Mouse (Mus musculus): ENCODE measurements around the gene Nupr1.

DNA sequence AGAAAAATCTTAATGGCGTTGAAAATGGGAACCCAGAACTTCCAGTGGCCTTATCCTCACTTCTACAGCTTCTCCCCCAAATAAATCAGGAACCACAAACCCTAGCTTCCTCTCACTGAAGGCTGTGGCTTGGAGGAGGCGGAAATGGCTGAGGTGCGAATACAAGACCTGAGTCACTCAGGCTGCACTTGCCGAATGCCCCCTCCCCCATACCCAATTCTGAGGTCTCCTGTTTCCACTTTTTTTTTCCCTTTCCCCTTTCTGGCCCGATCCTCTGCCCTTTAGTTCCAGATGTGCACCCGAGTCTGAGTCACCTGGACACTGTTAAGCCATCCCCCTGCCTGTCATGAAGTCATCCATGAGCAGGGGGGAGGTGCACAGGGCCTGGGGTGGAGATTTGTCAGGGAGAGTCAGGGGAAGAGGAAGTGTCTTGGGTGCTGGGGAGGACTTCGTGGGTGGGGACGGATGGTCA lies 46.1 kb downstream of the Nupr1 start, which contains the start of gene Apobr:
- no peak for TF ChIP-seq TAL1 (conservative IDR thresholded peaks at IDR 0.05; ENCODE audit: low read depth, low read length)
- TF ChIP-seq CTCF (IDR thresholded peaks at IDR 0.05; ENCODE audit: low read depth, low read length): no peak
- TF ChIP-seq POLR2AphosphoS5 (IDR thresholded peaks at IDR 0.05; ENCODE audit: insufficient replicate concordance, low read depth, low read length): no peak
- no peak for TF ChIP-seq GATA1 (IDR thresholded peaks at IDR 0.05; ENCODE audit: borderline replicate concordance, low read length)
- no peak for TF ChIP-seq GATA2 (IDR thresholded peaks at IDR 0.05; ENCODE audit: borderline replicate concordance, low read depth, low read length)

Data from G1E (cell line).